Mouse (Mus musculus): ENCODE measurements around the gene Ipmk.

Ipmk gene

GRCm38 (mm10) chr10:71472033-71472432 is 124.5 kb downstream of the Ipmk start:
- in situ Hi-C loops (cut with MboI; ENCODE audit: unreplicated experiment in 2 of 2) = no loop called here

GRCm38 (mm10) chr10:71473590-71473989 is 126.0 kb downstream of the Ipmk start:
- in situ Hi-C loops (cut with MboI; ENCODE audit: unreplicated experiment in 2 of 2) = no loop called here

GRCm38 (mm10) chr10:71476471-71477080 is 129.0 kb downstream of the Ipmk start:
- in situ Hi-C loops (cut with MboI; ENCODE audit: unreplicated experiment in 2 of 2) = loop anchor here (25.0 kb wide), 1 partner anchor 911 kb away; no protein-coding TSS in a partner anchor

GRCm38 (mm10) chr10:71477147-71477546 is 129.6 kb downstream of the Ipmk start:
- in situ Hi-C loops (cut with MboI; ENCODE audit: unreplicated experiment in 2 of 2) = loop anchor here (25.0 kb wide), 1 partner anchor 910 kb away; no protein-coding TSS in a partner anchor

- in situ Hi-C loops (cut with MboI; ENCODE audit: unreplicated experiment in 2 of 2) = loop anchor here (25.0 kb wide), 1 partner anchor 907 kb away; no protein-coding TSS in a partner anchor
Measured at GRCm38 (mm10) chr10:71479700-71480325, 132.2 kb downstream of the Ipmk start.
